Mouse (Mus musculus) mature B cell (primary cell): ENCODE data around the gene Agr3.

Experiments
- in situ Hi-C: fragments of 300-500 bp; cut with MboI; formaldehyde crosslinking; loops from 2 replicates; pipeline ENCODE4 v1.14.3; 2019

Agr3 gene

DNA sequence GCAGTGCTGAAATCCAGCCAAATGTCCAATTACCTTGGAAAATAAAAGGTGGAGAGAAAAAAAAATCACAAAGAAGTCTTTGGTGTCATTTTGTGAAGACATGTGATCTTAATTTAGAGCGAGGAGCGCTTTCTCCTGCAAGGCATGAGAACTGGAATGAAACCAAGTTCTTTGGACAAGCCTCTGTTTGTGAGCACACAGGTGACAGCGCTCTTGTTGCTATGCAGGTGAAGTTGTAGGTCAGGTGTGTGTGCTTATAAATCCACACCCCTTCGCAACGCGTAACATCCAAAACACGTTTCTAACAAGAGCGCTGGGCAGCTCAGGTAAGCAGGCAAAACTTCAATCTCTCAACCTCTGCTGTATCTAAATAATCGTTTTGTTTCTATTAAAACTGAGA, at the start of gene Agr3:
Gene Agr3 (plus strand): TSS at position 219 of the 400 bp plus-strand sequence.
- in situ Hi-C loops, result no loop called here

DNA sequence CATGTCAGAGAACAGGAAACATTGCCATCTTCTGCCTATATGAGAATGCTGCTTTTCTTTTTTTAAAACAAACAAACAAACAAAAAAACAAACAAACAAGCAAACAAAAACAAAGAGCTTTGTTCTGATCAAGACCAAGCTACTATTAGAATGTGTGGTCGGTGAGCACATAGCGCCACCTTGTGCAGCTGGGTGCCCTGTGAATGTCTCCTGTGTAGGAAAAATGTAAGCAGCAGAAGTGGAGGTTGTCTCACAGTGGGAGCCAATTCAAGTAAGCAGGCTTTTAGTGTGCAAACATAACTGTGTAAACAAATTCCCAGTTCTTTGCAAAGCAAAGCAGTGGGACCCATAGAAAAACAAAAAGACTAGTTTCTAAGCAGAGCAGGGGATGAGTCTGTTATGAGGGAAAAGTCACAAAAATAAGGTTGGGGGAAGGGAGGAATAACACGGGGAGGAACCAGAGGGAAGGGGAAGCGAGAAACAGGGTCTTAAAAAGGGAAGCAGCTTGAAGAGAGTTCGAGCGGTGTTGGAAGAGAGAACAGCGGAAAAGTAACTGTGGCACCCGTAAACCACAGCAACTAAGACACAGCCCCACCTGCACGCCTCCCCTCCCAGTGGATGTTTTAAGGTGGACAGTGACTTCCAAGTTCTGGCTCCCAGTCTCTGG, 40.4 kb upstream of the Agr3 start:
- in situ Hi-C loops, result no loop called here

DNA sequence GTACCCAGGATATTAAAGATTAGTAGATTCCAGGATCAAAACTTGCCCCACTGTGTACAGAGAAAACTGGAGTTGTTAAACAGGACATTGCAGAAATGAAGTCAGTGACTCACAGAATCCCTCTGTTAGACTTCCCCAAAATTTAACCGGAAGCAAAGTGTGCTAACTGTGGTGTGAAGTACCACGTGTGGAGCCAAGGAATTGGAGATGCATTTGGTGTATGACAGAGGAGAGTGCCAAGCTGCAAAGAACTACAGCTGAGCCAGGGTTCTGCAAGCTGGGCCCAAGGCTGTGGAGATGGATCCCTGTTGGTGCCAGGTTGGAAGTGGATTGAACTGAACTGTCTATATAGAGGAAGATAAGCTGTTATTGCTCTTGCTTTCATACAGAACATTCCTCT, 36.0 kb upstream of the Agr3 start:
- in situ Hi-C loops, result no loop called here

DNA sequence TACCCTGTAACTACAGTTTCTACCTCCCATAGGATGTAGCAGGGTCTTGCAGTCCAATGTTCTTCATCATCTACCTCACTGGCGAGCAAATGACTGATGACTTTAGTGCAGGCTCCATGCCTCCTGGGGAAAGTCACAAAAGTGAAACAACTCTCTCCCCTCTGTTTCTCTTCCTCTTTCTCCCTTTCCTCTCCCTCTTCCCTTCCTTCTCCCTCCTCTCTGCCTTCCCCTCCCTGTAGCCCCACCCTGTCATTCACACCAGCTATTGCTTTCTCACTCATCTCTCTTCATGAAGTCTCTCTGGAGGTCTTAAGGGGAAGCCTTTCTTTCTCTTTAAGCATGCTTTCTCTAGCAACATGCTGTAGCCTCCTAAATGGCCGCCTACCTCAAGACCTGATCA, 34.7 kb upstream of the Agr3 start:
- in situ Hi-C loops, result no loop called here

DNA sequence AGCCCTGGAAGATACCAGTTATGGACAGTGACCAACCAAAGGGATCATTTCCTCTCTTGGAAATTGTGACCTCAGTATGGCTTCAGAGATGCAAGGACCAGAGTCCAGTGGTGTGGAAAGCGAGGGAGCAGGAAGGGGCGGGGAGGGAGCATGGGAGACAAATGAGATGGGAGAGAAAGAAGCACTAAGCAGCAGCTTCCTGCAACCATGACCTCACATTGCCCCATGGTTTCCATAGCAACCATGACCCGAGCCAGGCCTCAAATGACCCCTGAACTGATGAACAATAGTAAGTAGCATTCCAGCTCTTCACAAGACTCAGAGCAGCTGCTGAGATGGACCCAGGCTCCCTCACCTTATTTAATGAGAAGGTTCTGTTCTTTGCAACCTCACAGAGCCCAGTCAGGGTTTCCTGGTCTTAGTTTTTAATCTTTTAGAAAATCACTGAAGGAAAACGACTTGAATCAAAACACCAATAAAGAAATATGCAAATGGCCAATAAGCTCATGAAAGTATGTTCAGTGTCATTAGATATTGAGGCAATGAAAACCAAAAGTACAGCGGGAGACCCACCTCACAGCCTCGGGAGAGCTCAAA, 31.0 kb upstream of the Agr3 start:
- in situ Hi-C loops, result no loop called here

DNA sequence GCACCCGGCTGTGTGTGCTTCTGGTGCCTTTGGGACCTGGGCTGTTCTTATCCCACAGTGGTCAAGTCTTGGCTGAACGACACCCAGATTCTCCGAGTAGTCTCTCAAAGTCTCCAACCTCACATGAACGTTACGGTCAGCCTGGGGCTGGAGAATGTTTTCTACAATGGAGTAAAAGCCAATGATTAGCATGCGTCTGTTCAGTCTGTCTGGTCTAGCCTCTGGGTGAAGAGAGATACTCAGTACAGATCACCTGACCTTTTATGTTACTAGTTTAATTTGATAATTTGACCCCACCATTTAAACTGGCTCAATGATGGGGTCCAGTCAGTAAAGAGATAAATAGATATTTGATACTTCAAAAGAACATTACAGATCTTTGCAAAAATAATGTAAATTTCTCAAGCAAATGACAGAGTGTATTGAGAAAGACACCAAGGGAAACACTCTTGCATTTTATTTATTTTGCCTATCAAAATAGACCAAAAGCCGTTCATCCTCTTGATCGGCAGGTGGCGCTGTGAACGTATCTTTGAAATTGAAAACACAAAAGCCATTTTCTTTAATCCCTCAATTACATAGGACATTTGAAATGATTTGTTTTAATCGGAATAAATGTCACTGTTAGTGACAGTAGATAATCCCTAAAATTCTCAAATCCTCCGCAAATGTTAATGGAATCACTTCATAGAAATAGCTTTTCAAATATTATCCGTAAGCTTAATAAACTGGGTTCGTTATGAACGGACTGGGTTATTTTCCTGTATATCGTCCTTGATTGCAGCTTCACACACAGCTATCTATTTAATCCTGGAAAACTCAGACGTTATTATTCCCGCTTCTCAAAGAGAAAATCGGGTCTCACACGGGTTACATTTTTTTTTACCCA, 29.3 kb upstream of the Agr3 start:
- in situ Hi-C loops, result no loop called here

DNA sequence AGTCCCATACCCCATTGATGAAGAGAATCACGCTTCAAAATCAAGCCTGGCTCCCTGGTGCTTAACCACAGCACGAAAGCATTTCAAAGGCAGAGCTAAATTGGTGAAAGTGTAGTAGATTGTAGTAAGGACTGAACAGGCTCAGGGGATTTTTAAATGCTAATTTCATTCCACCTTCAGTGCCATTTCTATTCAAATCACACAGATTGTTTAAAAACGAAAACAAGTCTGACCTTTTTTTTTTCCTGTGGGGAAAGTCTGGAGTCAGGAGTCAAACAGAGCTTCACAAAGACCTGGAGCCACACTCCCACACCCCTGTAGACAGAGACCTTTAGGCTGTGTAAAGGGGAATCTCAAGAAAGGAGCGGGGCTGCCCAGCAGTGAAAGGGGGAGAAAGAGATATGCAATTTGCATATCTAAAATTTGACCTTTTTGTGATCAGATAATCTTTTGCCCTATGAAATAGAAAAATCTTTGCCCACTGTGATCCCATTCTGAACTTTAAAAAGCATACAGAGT, 28.6 kb upstream of the Agr3 start:
- in situ Hi-C loops, result no loop called here

DNA sequence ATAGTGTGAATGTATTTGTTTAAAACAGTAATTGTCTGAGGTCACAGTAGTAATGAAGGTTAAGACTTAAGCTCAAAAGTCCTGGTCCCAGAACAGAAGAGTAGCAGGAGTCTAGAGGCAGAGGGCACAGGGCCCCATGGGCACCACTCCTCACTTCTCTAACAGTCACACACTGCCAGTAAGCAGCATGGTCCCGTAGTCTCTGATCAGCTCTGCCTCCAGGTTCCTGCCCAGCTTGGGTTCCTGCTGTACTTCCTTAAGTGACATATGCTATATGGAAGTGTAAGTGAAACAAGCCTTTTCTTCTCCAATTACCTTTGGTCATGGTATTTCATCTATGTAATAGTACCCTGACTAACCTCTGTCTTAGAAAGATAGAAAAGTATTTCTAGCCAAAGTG, 14.8 kb upstream of the Agr3 start:
- in situ Hi-C loops, result no loop called here

DNA sequence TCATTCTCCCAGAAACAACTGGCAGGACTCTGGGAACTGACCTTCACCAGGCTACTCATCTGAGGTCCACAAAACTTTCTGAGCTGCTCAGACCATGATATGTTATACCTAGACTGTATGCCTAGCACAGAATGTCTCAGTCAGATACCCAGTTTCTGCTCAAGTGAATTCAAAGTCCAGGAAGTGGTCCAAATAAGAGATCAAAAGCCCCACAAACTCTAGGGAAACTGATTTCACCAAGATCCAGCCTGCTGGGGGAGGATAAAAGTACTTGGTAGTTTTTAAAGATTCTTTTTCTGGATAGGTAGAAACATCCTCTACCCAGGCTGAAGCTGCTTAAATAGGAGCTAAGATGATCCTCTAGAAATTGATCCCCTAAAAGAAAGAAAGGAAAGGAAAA, 9.6 kb upstream of the Agr3 start:
- in situ Hi-C loops, result no loop called here

DNA sequence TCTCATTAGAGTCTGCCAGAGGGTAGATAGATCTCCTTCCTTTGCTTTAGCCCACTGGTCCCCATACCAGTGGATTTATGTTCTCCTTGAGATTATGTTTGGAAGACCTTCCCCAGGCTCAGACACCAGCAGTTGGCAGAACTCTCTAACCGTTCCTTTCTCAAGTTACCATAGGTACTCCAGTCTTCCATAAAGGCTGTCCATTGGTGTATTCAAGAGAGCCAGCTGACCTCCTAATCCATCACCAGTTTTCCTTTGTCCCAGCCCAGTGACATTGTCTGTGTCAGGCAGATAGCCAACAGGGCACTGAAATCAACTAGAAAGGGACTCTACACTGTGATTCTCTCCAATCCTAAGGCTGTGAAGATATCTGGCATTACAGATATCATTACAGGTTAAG, 9.0 kb upstream of the Agr3 start:
- in situ Hi-C loops, result no loop called here

DNA sequence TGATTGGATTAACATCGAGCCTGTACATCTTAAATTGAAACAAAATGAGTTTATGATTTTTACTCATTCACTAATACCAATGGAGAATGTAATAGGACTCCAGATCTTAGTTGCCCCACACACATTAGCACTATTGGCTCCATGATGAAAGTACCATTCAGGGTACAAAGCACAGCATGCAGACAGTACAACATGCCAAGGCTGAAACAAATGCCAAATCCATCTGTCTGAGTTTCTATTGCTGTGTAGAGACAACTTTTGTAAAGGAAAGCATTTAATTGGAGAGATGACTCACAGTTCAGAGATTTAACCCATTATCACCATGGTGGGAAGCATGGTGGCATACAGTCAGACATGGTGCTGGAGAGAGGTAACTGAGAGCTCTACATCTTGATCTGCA, 7.4 kb upstream of the Agr3 start:
- in situ Hi-C loops, result no loop called here

DNA sequence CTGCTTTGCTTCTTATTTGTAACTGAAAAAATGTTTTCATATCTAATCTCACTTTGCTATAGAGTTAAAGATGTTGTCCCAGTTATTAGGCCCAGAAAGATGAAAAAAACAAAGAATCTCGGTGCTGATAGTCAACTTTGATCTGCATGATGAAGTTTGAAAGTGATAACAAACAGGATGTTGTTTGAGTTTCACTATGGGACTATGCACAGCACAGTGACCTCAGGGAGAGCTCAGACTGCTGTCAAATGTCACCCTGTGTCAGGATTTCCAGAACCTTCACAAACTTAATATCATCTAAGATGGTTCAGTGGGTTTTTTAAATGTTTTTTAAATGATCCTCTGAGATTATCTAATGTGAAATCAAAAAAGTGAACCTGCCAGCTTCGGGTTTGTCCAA, 2.4 kb downstream of the Agr3 start:
- in situ Hi-C loops, result no loop called here

DNA sequence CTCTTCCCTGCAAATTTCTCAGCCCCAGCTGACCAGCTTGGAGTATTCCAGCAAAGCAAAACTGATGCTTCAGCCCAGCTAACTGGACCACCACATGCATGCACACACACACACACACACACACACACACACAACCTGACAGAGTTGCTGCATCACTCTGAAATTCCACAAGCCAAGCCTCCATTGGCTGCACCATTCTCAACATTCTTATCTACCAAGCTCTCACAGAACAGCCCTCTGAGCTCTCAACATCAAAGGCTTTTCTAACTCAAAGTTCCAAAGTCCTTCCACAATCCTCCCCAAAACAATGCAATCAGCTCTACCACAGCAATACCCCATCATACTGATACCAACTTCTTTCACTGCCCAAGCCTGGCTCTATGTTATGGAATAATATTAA, 7.4 kb downstream of the Agr3 start:
- in situ Hi-C loops, result no loop called here

DNA sequence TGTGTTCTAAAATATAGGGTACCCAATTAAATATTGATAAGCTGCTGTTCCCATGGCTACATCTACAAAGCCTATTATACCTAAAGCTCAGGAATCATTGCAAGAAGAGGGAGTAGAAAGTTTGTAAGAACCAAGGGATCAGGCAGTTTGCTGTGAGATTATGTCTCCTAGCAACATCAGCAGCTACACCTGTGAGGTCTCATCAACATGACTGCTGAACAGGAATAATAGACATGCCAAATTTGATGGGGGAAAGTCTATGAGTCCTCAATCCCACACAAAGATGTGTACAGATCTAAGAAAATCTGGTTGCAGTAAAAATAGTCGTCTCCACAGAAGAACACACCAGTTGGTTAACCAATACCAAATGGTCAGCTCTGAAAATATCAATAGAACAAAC, 26.3 kb downstream of the Agr3 start:
- in situ Hi-C loops, result no loop called here

DNA sequence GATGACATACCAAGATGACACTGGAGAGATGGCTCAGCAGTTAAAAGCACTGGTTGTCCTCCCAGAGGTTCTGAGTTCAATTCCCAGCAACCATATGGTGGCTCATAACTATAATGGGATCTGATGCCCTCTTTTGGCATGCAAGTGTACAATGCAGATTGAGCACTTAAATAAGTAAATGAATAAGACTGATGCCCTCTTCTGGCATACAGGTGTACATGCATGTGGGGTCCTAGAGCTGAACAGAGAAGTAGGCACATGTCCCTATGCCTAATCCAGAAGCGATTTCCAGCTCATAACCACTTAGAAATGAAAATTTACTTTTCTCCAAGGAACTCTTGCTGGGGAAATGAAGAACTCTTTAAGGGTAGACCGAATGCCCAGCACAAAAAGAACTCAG, 31.8 kb downstream of the Agr3 start:
- in situ Hi-C loops, result no loop called here

DNA sequence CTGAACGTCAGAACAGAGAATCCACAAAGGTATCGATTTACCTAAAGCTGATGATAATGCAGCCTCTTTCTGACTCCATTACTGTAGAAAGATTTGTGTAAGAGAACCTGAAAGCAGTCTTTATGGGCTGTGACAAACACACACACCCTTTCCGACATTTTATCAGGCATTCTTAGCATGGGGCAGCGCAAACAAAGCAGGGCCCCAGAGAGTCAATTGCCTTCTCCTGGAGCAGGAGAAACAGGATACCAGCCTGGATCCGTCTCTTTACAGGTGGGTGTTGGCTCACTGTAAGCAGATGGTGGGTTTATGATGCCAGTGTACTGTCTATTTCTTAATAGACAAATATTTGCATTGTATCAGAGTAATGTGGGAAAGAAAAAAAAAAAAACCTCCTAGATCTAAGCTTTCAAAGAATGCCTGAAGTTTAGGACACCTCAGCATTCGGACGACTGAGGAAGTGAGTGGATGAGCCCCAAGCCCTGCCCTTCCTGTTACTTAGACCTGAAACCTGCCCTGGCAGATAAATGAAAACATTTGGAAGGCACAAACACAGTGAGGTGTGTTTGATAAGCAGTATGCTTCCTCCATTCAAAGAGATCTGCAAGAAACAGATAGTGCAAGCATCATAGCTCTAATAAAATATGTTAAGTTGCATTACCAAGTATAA, 40.8 kb downstream of the Agr3 start:
- in situ Hi-C loops, result no loop called here

DNA sequence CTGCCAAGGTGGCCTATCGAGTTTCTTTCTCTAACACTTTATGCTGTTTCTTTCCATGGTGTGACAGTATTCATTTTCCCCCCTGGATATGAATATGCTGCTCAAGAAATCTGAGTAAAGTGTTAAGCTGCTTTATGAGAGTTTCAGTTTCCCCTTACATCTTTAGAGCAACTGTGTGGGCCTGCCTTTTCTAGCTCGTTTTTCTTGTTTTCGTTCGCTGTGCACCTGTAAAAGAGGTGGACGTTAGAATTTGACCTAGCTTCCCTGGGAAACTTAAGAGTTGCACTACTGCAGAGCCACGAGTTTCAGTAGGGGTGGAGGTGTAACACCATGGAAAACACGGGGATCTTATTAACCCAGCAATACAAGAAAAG, 41.3 kb downstream of the Agr3 start:
- in situ Hi-C loops, result no loop called here

DNA sequence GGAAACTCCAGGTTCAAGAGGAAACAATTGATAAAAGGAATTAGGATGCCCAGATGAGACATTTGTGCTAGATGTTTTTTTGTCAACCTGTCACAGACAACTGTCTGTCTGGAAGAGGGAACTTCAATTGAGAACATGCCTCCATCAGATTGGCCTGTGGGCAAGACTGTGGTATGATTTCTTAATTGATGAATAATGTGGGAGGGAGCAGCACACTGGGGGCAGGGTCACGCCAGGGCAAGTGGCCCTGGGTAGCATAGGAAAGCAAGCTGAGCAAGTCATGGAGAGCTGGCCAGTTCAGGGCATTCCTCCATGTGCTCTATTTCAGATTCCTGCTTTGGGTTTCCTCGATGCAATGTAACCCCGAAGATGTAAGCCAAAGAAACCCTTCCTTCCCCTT, 50.5 kb downstream of the Agr3 start:
- in situ Hi-C loops, result no loop called here

DNA sequence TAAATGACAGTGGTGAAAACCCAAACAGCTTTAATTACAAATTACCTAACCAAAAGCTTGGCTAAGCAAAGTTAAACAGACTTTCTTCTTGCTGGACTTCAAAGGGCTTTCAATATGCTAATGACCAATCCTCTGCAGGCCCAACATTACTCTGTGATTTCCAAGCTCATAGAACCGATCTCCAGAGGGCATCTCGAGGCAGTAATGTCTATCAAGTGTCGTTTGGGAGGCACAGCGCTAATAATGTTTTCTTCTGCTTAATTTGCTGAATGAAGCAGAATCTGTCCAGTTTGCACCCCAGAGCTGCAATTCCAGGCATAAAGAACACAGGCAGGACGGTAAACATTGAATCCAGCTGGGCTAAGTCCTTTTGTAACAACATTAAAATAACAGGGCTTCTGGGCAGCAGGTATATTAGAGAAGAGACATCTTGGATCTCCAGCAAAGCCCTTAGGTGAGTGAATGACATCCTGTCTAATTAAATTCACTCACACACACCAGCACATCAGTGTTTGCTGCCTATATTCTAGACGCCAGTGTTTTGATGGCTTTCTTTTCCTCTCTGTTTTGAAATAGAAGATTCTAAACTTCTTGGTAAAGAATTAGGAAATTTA, 52.3 kb downstream of the Agr3 start:
- in situ Hi-C loops, result no loop called here

DNA sequence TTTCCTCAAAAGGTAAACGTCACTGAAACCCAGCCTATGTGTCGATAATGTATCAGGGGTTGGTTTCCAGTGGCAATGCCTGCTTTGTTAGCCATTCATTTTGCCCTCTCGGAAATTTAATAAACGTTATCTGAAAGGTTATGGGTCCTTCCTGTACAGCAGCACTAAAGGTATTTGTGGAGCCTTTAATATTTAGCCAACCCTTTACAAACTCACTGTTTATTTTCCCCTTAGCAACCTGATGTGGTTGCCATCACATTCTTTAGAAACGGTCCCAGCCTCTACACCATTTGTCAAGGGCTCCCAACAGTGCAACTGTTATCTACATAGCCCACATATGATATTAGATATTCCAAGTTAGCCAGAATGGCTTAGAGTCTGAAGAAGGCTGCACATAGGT, 54.2 kb downstream of the Agr3 start:
- in situ Hi-C loops, result no loop called here

DNA sequence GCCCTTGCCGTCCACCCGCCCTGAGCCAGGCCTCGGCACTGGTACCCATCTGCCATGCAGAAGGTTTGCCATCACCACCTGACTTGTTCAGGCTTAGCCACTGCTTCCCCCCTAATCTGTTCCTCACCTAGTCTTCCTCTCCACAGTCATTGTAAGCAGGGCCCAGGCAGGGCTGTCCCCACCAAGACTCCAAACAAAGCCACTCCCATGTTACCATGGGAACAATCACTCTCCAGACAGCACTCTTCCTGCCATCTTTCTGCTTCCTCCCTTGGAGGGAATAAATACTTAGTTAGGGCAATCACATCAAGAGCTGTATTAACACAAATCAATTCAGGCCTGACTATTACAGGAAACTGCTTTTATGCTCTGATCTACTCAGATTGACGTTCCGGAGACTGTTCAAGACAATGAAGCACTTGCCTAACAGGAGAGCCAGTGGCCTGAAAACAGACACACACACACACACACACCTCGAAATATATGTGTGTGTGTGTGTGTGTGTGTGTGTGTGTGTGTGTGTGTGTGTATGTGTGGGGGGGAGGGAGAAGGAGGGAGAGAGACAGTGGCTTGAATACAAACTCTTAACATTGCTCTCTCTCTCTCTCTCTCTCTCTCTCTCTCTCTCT, 56.4 kb downstream of the Agr3 start:
- in situ Hi-C loops, result no loop called here

DNA sequence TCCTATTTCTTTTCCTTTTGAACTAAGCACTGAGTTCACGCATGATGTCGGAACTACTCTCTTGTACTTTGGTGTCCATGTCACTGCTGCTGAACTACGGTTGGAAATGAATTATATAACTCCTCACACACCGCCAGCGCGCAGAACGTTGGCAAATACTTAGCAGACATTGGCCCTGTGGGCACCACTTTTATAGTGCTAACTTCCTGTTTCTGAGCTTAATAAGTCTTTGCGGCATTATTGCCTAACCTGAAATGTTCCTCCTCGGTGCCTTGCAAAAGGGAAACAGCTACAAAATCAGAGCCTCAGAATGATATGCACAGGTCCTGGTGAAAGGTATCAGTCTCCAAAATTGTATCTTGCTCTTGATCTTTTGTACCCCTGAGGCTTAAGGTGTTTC, 58.1 kb downstream of the Agr3 start:
- in situ Hi-C loops, result no loop called here
